Mouse (Mus musculus) lung, postnatal 0 days (tissue): Measurements from ENCODE around the gene Lyrm9.

ENCODE experiments used
- CTCF ChIP-seq: IDR thresholded peaks from 2 replicates; pipeline ENCODE4 v1.5.1; 2016; ENCODE audit warnings: antibody characterized with exemption, mild to moderate bottlenecking
- EP300 ChIP-seq: IDR thresholded peaks from 2 replicates; pipeline ENCODE4 v1.6.1; 2016; ENCODE audit warnings: antibody characterized with exemption, mild to moderate bottlenecking, control low read depth

- TF ChIP-seq CTCF = no peak
- TF ChIP-seq EP300 = no peak
Observed at GRCm38 (mm10) chr11:78872782-78873181, 46.4 kb downstream of the Lyrm9 start.
